Mouse (Mus musculus) stomach, embryonic 14.5 days (tissue): ENCODE results near the gene Olfr518. TPM values are rescaled to one million over a fixed set of nuclear protein-coding genes. Genes with fewer than 3 reads are reported as not detected.

Source experiments
- ATAC-seq: fragments of 200-750 bp; cut with Nextera tagmentation; 2 replicates; pipeline ENCODE4 v1.8.0; 2017; ENCODE audit warnings: low read depth, moderate TSS enrichment; ENCODE audit not compliant: insufficient number of reproducible peaks, insufficient read depth, low FRiP score
- H3K27ac ChIP-seq: fragments of 300-500 bp; sonication (generic); 2 replicates; pipeline ENCODE4 v1.5.1; 2014; ENCODE audit warnings: mild to moderate bottlenecking, low read length, moderate library complexity, mixed read lengths
- H3K27me3 ChIP-seq: fragments of 300-500 bp; sonication (generic); 2 replicates; pipeline ENCODE4 v1.6.1; 2014; ENCODE audit warnings: low read length, control low read depth, mixed read lengths; ENCODE audit not compliant: control insufficient read depth, insufficient read depth
- H3K36me3 ChIP-seq: fragments of 300-500 bp; sonication (generic); 2 replicates; pipeline ENCODE4 v1.6.1; 2014; ENCODE audit warnings: mild to moderate bottlenecking, control low read depth, low read length, moderate library complexity, mixed read lengths; ENCODE audit not compliant: control insufficient read depth, insufficient read depth
- H3K4me1 ChIP-seq: fragments of 300-500 bp; sonication (generic); 2 replicates; pipeline ENCODE4 v1.6.1; 2014; ENCODE audit warnings: low read length, control low read depth, mixed read lengths; ENCODE audit not compliant: control insufficient read depth, insufficient read depth
- H3K4me2 ChIP-seq: fragments of 300-500 bp; sonication (generic); replicated peaks from 2 replicates; pipeline ENCODE4 v1.6.1; 2014; ENCODE audit warnings: low read depth, low read length, control low read depth
- H3K4me3 ChIP-seq: fragments of 300-500 bp; sonication (generic); 2 replicates; pipeline ENCODE4 v1.5.1; 2014; ENCODE audit warnings: low read depth, low read length, control low read depth
- H3K9ac ChIP-seq: fragments of 300-500 bp; sonication (generic); replicated peaks from 2 replicates; pipeline ENCODE4 v1.6.1; 2014; ENCODE audit warnings: low read depth, mild to moderate bottlenecking, control low read depth, low read length, moderate library complexity, mixed read lengths
- H3K9me3 ChIP-seq: fragments of 300-500 bp; sonication (generic); 2 replicates; pipeline ENCODE4 v1.6.1; 2016; ENCODE audit warnings: low read depth, low read length, control low read depth; ENCODE audit not compliant: control insufficient read depth
- WGBS: fragments of 180-500 bp; shearing (Covaris S2); extraction: QIAGEN DNeasy Blood & Tissue Kit; methylation state at CpG from one replicate; pipeline ENCODE4 v1.1.7; 2014; 5-methylcytosine and 5-hydroxymethylcytosine counted together
- polyA plus RNA-seq: library from polyadenylated mRNA; unstranded; fragments of >200 nt; fragmentation: Nextera tagmentation; extraction: Ambion mirVana; gene quantifications from 2 replicates; pipeline ENCODE4 v1.2.1, GENCODE M21; 2014

The Olfr518 gene
- not detected in 2 replicates for polyA plus RNA-seq

DNA sequence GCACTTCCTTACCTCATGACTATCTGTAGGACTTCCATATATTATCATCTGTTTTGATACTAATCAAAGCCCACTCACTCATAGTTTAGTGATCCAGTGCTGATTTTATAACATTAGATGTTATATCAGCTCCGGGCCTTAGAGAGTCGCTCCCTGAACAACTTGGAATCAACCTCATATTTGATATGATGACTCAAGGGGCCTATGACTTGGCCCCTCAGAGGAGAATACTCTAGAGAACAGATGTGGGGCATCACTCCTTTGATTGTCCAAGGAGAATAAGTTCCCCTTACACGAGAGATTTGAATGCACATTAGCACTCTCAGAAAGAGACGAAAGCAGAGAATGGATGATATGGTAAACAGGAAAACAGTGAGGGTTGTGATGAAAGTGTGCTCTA is at the start of gene Olfr518:
Gene Olfr518, minus strand, starts transcription at position 101 of the 400 bp plus-strand sequence.
- Histone ChIP-seq H3K4me3 (no peak within 1 kb of the TSS), H3K9me3 (no peaks in the 10 kb centered on the region), H3K4me2 (no peak within 1 kb of the TSS), H3K36me3 (no peaks in the 10 kb centered on the region), H3K27ac (no peak within 1 kb of the TSS), H3K4me1 (no peaks in the 10 kb centered on the region), H3K9ac (no peak within 1 kb of the TSS), H3K27me3 (no peaks in the 10 kb centered on the region)
- WGBS = 76% methylated on average over 4 of the region's 4 CpGs
- no peak for ATAC-seq

DNA sequence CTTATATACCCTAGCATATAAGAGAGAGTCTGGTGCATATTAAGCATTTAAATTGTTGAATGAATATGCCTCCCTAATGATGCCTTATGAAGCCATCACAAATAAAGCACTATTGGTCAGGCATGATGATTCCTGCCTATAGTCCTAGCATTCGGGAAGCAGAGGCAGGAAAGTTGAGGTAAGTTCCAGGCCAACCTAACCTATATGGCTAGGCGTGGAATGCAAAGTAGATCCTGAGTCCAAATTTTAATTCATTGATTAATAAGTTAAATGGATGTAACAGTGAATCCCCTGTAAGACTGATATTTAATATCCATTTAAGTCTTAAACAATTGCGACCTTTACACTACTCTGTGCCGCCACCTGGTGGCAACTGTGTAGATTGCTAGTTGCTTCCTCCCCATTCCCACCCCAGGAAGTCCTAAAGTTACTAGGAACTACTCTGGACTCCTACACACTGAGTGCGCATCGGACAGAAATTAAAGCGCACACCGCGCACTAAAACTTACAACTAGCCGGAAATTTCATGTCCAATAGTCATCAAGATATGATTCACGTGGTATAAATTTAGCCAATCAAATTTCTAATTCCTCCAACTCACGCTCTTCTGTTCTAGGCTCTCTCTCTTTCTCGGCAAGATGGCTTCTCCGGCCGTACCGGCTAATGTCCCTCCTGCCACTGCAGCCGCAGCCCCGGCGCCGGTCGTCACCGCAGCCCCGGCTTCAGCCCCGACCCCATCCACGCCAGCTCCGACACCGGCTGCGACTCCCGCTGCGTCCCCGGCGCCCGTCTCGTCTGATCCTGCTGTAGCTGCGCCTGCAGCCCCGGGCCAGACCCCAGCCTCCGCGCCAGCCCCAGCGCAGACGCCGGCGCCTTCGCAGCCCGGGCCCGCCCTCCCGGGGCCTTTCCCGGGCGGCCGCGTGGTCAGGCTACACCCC is 49.3 kb upstream of the Olfr518 start, which contains the start of gene Eif3f:
Gene Eif3f, plus strand, starts transcription at position 624 of the 938 bp plus-strand sequence.
- H3K9me3 ChIP-seq = no peaks in the 10 kb centered on the region
- peaks cover 9% of the 10 kb centered on the region for H3K4me1 ChIP-seq
- H3K27me3 ChIP-seq = no peaks in the 10 kb centered on the region
- ATAC-seq = peak; percentile 98
- peak within 1 kb of the TSS; percentile 84 for H3K4me2 ChIP-seq
- H3K9ac ChIP-seq = peak within 1 kb of the TSS; percentile 95
- 2% methylated on average over 50 of the region's 50 CpGs for WGBS
- peak within 1 kb of the TSS; percentile 78; the same call in 1 of the 2 replicates for H3K27ac ChIP-seq
- H3K36me3 ChIP-seq = peaks cover 13% of the 10 kb centered on the region
- peak within 1 kb of the TSS; percentile 98 for H3K4me3 ChIP-seq

DNA sequence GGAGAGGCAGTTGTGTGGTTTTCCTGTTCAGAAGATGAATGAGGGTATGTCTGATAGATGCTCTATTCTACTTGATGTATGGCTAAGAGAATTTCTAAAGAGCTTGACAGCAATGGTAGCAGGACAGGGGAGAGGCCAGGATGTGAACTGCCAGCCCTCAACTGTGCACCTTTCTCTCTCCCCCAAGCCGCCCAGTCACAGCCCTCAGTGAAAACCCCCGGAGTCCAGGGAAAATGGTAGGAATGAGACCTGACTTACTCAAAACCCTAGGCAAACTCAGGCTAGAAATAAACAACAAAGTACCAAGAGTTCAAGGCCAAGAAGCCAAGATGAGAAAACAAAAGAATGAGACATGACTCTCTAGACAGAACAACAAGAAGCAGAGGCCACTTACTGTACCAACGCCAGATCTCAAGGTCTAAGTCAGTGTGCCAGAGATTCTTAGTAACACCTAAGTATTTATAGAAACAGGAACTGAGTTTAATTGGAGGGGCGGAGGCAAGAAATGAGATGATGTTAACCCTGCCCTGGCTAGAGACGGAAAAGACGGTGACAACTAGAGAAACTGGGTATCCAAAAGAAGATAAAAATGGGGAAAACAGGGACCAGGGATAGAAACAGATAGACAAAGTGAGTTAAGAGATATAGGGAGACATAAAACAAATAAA is 45.1 kb upstream of the Olfr518 start, which contains the start of gene Nlrp10:
Gene Nlrp10, minus strand, starts transcription at position 453 of the 668 bp plus-strand sequence.
- Histone ChIP-seq H3K27ac (no peak within 1 kb of the TSS), H3K9ac (no peak within 1 kb of the TSS), H3K4me1 (no peaks in the 10 kb centered on the region), H3K4me2 (no peak within 1 kb of the TSS), H3K27me3 (no peaks in the 10 kb centered on the region), H3K36me3 (no peaks in the 10 kb centered on the region), H3K9me3 (no peaks in the 10 kb centered on the region), H3K4me3 (no peak within 1 kb of the TSS)
- no peak for ATAC-seq
- WGBS = 69% methylated on average over 6 of the region's 6 CpGs

DNA sequence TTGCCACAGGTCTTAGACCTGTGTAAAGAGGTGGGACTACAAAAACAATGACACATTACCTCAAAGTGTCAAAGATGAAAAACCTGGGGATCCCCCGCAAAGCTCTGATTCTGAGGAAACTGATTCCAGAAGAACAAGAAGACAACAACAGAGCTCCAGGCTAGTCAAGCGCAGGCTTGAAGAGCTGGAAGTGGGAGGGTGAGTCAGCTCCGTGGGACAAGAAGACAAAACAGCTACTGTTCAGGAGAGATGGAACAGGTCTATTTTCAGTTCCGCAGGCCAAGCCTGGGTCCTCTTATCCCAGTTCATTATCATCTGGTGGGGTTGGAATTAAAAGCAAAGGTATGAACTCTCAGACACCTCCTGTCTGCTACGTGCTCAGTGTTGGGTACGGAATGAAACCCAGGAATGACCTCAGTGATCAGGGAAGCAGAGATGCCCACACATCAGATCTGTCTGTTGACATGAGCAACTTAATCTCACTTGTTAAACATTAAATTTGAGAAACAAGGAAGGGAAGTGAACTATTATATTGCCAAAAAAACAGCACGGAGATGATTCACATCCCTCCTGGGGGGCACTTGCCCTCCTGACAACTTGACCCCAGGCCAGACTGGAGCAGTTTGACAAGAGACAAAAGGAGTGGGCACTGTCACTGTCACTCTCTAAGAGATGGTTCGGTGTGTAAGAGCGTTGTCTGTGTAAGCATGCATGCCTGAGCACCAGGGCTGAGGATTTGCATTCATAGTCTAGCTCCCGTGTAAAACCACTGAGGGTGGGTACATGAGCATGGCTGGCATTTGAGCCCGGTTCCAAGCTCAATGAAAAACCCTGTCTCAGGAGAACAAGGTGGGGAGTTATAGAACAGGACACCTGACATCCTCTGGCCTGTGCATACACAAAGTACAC is 43.7 kb upstream of the Olfr518 start:
- Histone ChIP-seq H3K4me1 (no peaks in the 10 kb centered on the region), H3K36me3 (no peaks in the 10 kb centered on the region), H3K9me3 (no peaks in the 10 kb centered on the region), H3K4me3 (no peak overlapping the region), H3K9ac (no peak overlapping the region), H3K27me3 (no peaks in the 10 kb centered on the region), H3K4me2 (no peak overlapping the region), H3K27ac (no peak overlapping the region)
- no peak for ATAC-seq
- 75% methylated on average over 11 of the region's 11 CpGs for WGBS

DNA sequence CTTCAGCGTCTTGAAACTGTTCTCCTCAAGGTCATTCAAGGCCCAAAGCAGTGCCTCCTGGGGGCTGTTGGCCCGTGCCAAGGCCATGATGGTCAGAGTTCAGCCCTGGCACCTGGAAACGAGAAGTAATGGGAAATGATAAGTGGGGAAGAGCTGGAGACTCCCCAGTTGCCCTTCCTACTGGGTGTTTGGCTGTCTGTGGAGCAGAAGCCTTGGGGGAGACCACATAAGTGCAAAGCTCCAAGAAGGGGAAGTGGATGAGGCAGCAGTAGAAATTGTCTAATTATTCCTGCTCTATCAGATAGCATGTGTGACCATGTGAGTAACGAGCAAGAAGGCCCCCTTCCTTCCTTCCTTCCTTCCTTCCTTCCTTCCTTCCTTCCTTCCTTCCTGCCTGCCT is 42.2 kb upstream of the Olfr518 start:
- Histone ChIP-seq H3K27ac (no peak overlapping the region), H3K27me3 (no peaks in the 10 kb centered on the region), H3K4me3 (no peak overlapping the region), H3K4me1 (no peaks in the 10 kb centered on the region), H3K4me2 (no peak overlapping the region), H3K9me3 (no peaks in the 10 kb centered on the region), H3K36me3 (no peaks in the 10 kb centered on the region), H3K9ac (no peak overlapping the region)
- ATAC-seq = no peak
- WGBS = 74% methylated on average over 4 of the region's 4 CpGs

DNA sequence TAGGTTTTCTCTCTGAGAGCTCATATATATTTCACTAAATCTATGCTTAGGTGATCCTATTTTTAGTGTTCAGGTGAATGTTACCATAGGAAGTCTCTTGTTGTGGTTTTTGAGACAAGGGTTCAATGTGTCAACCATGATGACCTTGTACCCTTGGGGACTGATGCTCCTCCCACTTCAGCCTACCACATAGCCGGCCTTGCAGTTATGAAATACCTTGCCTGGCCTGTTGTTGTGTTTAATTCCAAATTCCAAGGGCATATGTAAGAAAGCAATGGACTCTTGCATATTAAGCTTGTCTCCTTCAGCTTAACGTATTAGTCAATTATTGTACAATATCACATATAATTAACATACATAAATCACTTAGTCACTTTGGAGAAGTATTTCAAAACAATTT is 19.2 kb upstream of the Olfr518 start:
- Histone ChIP-seq H3K27ac (no peak overlapping the region), H3K4me3 (no peak overlapping the region), H3K36me3 (no peaks in the 10 kb centered on the region), H3K9me3 (no peaks in the 10 kb centered on the region), H3K4me2 (no peak overlapping the region), H3K27me3 (no peaks in the 10 kb centered on the region), H3K9ac (no peak overlapping the region), H3K4me1 (no peaks in the 10 kb centered on the region)
- no peak for ATAC-seq
- WGBS = 83% methylated on average over 2 of the region's 2 CpGs

DNA sequence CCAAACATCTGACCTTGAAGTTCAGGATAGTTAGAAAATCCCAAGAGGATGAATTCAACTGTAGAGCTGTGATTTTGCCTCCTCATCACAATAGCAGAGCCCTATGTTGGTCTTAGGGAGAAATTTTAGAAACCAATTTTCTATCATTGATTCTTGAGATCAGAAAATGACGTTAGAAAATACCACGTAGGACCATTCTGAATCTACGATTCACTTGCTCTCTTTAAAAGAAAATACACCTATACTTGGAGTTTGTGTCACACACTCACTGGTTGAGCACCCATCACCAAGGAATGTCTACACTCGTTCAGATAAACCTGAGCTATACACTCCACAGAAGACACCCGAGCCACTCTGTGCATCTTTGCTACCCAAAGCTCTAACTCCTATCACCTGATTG is 9.5 kb upstream of the Olfr518 start, which contains the start of gene Olfr519:
Gene Olfr519, minus strand, starts transcription at position 101 of the 400 bp plus-strand sequence.
- Histone ChIP-seq H3K36me3 (no peaks in the 10 kb centered on the region), H3K9me3 (no peaks in the 10 kb centered on the region), H3K27ac (no peak within 1 kb of the TSS), H3K9ac (no peak within 1 kb of the TSS), H3K27me3 (no peaks in the 10 kb centered on the region), H3K4me2 (no peak within 1 kb of the TSS), H3K4me3 (no peak within 1 kb of the TSS), H3K4me1 (no peaks in the 10 kb centered on the region)
- ATAC-seq = no peak
- 88% methylated on average over 5 of the region's 5 CpGs for WGBS

DNA sequence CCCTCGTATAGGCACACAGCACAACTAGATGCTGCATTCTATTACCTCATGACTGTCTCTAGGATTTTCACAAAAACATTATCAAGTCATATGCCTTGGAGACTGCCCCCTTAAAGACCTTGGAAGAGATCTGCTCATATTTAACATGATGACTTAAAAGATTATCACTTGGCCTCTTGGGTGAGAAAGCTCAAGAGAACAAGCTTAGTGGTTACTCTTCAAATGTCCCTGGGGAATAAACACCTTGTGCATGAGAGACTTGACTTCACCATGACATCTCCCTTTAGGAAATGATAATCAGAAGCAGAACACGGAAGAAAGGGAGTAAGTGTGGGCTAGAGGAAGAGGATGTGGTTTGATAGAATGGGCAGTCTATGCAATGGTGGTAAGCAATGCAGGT is 12.5 kb downstream of the Olfr518 start, which contains the start of gene Olfr517:
Gene Olfr517, minus strand, starts transcription at position 101 of the 400 bp plus-strand sequence.
- 63% methylated on average over 2 of the region's 2 CpGs for WGBS
- Histone ChIP-seq H3K9me3 (no peaks in the 10 kb centered on the region), H3K36me3 (no peaks in the 10 kb centered on the region), H3K4me3 (no peak within 1 kb of the TSS), H3K9ac (no peak within 1 kb of the TSS), H3K4me1 (no peaks in the 10 kb centered on the region), H3K27ac (no peak within 1 kb of the TSS), H3K4me2 (no peak within 1 kb of the TSS), H3K27me3 (no peaks in the 10 kb centered on the region)
- no peak for ATAC-seq
